Mouse (Mus musculus) neural tube, embryonic 15.5 days (tissue): Measurements from ENCODE around the gene Shisa7. TPM values are rescaled to one million over a fixed set of nuclear protein-coding genes. Genes with fewer than 3 reads are reported as not detected.
"Not testable (repeated sequence)": the region's sequence is repeated elsewhere in the genome, so short reads cannot be mapped to it uniquely, and the experiment has no call there.

Experiments used
- ATAC-seq: fragments of 200-750 bp; cut with Nextera tagmentation; 2 replicates; pipeline ENCODE4 v1.8.0; 2017; ENCODE audit warnings: mild to moderate bottlenecking, moderate TSS enrichment, moderate library complexity; ENCODE audit not compliant: low FRiP score
- H3K27ac ChIP-seq: fragments of 300-500 bp; sonication (generic); replicated peaks from 2 replicates; pipeline ENCODE4 v1.5.1; 2015; ENCODE audit warnings: mild to moderate bottlenecking, inconsistent platforms
- H3K27me3 ChIP-seq: fragments of 300-500 bp; sonication (generic); replicated peaks from 2 replicates; pipeline ENCODE4 v1.6.1; 2015; ENCODE audit warnings: inconsistent platforms
- H3K36me3 ChIP-seq: fragments of 300-500 bp; sonication (generic); 2 replicates; pipeline ENCODE4 v1.6.1; 2015; ENCODE audit warnings: inconsistent platforms
- H3K4me1 ChIP-seq: fragments of 300-500 bp; sonication (generic); 2 replicates; pipeline ENCODE4 v1.6.1; 2015; ENCODE audit warnings: inconsistent platforms
- H3K4me2 ChIP-seq: fragments of 300-500 bp; sonication (generic); 2 replicates; pipeline ENCODE4 v1.6.1; 2015; ENCODE audit warnings: inconsistent platforms, mild to moderate bottlenecking, moderate library complexity
- H3K4me3 ChIP-seq: fragments of 300-500 bp; sonication (generic); replicated peaks from 2 replicates; pipeline ENCODE4 v1.5.1; 2015; ENCODE audit warnings: mild to moderate bottlenecking, inconsistent platforms
- H3K9ac ChIP-seq: fragments of 300-500 bp; sonication (generic); replicated peaks from 2 replicates; pipeline ENCODE4 v1.6.1; 2015; ENCODE audit warnings: mild to moderate bottlenecking, inconsistent platforms
- H3K9me3 ChIP-seq: fragments of 300-500 bp; sonication (generic); replicated peaks from 2 replicates; pipeline ENCODE4 v1.6.1; 2016; ENCODE audit warnings: inconsistent platforms
- WGBS: fragments of 180-500 bp; shearing (Covaris S2); methylation state at CpG from one replicate; pipeline ENCODE4 v1.1.7; 2015; ENCODE audit warnings: mixed read lengths; 5-methylcytosine and 5-hydroxymethylcytosine counted together
- polyA plus RNA-seq: library from polyadenylated mRNA; unstranded; fragments of >200 nt; fragmentation: Nextera tagmentation; extraction: Ambion mirVana; gene quantifications from 2 replicates; pipeline ENCODE4 v1.2.1, GENCODE M21; 2015

The Shisa7 gene
- polyA plus RNA-seq, 1 experiment from 2014 or later = 11.3 TPM

DNA sequence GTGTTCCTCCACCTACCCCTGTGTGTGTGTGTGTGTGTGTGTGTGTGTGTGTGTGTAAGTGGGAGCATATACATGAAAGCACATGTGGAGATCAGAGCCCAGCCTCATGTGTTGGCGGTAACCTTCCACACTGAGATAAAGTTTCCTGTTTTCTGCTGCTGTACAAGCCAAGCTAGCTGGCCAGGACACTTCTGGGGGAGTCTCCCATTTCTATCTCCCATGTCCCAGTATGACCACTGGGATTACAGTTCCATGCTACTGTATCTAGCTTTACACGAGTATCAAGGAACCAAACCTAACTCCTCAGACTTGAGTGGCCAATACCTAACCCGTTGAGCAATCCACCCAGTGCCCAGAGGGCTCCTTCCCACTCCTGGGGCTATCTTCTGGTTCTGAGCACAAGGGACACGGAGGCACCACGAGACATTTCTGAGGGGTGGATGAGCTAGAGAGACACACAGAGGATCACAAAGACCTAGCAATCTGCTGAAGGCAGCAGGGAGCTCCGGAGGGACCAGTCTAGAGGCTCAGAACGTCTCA is 19.1 kb upstream of the Shisa7 start:
- Histone ChIP-seq H3K36me3 (no peaks in the 10 kb centered on the region), H3K4me3 (no peak overlapping the region), H3K27ac (no peak overlapping the region), H3K9me3 (no peaks in the 10 kb centered on the region), H3K9ac (no peak overlapping the region), H3K4me1 (peaks cover 17% of the 10 kb centered on the region), H3K4me2 (no peak overlapping the region), H3K27me3 (no peaks in the 10 kb centered on the region)
- ATAC-seq = no peak
- 81% methylated on average over 7 of the region's 7 CpGs for WGBS

DNA sequence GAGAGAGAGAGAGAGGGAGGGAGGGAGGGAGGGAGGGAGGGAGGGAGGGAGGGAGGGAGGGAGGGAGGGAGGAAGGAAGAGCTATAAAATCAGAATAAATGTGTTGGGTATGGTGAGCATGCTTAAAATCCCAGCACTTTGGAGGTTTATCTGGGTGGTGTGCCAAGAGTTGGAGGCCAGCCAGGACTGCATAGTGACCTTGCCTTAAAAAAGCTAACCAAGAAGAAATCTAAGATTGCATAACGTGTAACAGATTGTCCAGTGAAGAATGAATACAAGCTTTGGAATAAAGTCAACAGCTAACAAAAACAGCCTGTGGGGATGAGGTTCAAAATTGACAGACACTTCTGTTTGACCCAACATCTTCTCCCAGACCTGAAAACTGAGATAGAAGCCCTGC is 18.5 kb upstream of the Shisa7 start:
- WGBS = 70% methylated on average over 1 of the region's 1 CpGs
- H3K27ac ChIP-seq = no peak overlapping the region
- H3K4me2 ChIP-seq = no peak overlapping the region
- no peaks in the 10 kb centered on the region for H3K27me3 ChIP-seq
- no peak overlapping the region for H3K9ac ChIP-seq
- no peaks in the 10 kb centered on the region for H3K9me3 ChIP-seq
- peaks cover 17% of the 10 kb centered on the region for H3K4me1 ChIP-seq
- H3K4me3 ChIP-seq = no peak overlapping the region
- no peaks in the 10 kb centered on the region for H3K36me3 ChIP-seq
- ATAC-seq = no peak

DNA sequence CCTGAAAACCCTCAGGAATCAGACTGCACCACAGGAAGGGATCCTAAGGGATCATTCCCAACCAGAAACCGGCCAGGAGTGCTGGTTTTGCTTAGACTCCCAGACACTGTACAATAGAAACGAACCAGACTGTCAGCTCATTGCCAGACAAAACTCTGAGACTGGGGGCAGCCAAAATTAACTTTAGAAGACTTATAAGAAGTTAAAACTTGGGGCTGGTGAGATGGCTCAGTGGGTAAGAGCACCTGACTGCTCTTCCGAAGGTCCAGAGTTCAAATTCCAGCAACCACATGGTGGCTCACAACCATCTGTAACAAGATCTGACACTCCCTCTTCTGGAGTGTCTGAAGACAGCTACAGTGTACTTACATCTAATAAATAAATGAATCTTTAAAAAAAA is 16.4 kb upstream of the Shisa7 start:
- H3K27me3 ChIP-seq, H3K4me1 ChIP-seq, H3K36me3 ChIP-seq, H3K9ac ChIP-seq, H3K9me3 ChIP-seq, ATAC-seq, H3K27ac ChIP-seq, H3K4me2 ChIP-seq, H3K4me3 ChIP-seq: not testable (repeated sequence)
- 83% methylated on average over 3 of the region's 3 CpGs for WGBS

DNA sequence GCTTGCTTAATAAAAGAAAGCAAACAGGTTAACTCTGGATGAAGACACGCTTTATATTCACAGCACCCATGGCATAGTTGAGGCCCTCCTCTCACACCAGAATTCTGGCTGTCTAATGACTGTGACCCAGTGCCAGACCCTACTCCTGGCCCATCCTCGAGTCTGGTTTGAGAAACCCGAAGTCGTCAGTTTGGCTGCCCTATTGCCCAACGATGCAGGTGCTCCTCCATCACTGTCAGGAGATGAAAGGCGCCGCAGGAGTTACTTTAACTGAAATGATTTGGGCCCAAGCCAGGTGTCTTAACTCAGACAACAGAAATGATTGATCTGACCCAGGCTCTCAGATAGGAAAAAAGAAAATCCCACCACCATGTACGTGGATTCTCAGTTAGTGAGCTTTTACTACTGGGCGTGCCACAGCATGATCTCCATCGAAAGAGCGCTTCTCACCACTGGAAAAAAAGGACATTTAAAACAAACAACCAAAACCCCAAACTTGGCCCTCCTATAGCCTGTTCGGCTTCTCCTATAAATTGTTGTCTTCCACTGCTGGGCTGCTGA is 15.0 kb upstream of the Shisa7 start:
- no peak for ATAC-seq
- Histone ChIP-seq H3K4me1 (no peaks in the 10 kb centered on the region), H3K27ac (no peak overlapping the region), H3K9me3 (no peaks in the 10 kb centered on the region), H3K4me2 (no peak overlapping the region), H3K4me3 (no peak overlapping the region), H3K27me3 (no peaks in the 10 kb centered on the region), H3K9ac (no peak overlapping the region), H3K36me3 (no peaks in the 10 kb centered on the region)
- 71% methylated on average over 12 of the region's 12 CpGs for WGBS

DNA sequence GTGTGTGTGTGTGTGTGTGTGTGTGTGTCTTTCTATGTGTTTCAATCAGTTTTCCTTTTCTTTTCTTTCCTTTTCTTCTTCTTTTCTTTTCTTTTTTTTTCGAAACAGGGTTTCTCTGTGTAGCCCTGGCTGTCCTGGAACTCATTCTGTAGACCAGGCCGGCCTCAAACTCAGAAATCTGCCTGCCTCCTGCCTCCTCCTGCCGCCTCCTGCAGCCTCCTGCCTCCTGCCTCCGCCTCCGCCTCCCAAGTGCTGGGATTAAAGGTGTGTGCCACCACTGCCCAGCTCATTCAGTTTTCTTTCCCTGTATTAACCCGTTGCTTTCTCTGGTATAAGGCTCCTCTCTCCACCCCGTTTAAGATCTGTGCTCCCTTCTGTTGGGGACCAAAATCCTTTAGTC is 12.8 kb upstream of the Shisa7 start:
- H3K9me3 ChIP-seq = no peaks in the 10 kb centered on the region
- H3K27ac ChIP-seq = no peak overlapping the region
- no peaks in the 10 kb centered on the region for H3K4me1 ChIP-seq
- H3K27me3 ChIP-seq = no peaks in the 10 kb centered on the region
- no peak for ATAC-seq
- H3K9ac ChIP-seq = no peak overlapping the region
- no peak overlapping the region for H3K4me3 ChIP-seq
- H3K4me2 ChIP-seq = no peak overlapping the region
- H3K36me3 ChIP-seq = no peaks in the 10 kb centered on the region
- 72% methylated on average over 6 of the region's 7 CpGs for WGBS

DNA sequence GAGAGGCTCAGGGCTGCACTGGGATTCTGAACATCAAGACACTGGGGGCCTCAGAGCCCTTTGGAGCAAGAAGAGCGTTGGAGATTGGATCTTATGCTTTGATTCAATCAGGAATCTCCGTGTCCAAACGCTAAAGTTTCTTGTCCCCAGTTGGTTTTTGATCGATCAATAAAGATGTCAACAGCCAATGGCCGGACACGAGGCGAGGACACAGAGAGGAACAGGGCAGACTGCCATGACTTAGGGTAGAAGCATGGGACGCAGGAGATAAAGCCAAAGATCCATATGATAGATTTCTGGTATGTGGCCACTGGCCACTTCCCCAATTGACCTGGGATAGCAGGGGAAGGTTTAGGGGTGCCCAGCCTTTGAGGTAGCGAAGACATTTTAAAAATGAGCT is 12.0 kb upstream of the Shisa7 start:
- 88% methylated on average over 9 of the region's 9 CpGs for WGBS

DNA sequence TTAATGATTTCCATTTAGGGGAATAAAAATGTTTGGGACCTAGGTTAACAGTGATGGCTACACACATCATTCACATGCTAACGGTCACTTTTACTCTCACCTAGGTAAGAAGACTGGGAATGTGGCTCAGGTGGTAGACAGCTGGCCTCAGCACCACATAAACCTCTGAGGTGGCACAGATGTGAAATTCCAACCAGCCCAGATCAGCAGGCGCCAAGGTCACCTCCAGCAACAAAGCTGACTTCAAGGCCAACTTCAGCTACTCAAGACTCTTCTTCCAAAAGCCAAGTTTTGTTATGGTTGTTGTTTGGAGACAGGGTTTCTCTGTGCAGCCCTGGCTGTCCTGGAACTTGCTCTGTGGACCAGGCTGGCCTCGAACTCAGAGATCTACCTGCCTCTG is 9.1 kb upstream of the Shisa7 start:
- Histone ChIP-seq H3K36me3 (no peaks in the 10 kb centered on the region), H3K27ac (no peak overlapping the region), H3K9ac (no peak overlapping the region), H3K4me2 (no peak overlapping the region), H3K27me3 (no peaks in the 10 kb centered on the region), H3K4me1 (no peaks in the 10 kb centered on the region), H3K4me3 (no peak overlapping the region), H3K9me3 (no peaks in the 10 kb centered on the region)
- ATAC-seq = no peak
- 82% methylated on average over 3 of the region's 3 CpGs for WGBS

More for the DNA sequence above, 12.0 kb upstream of the Shisa7 start:
- ATAC-seq = no peak
- Histone ChIP-seq H3K9ac (no peak overlapping the region), H3K27me3 (no peaks in the 10 kb centered on the region), H3K4me2 (no peak overlapping the region), H3K4me1 (no peaks in the 10 kb centered on the region), H3K27ac (no peak overlapping the region), H3K4me3 (no peak overlapping the region), H3K36me3 (no peaks in the 10 kb centered on the region), H3K9me3 (no peaks in the 10 kb centered on the region)

DNA sequence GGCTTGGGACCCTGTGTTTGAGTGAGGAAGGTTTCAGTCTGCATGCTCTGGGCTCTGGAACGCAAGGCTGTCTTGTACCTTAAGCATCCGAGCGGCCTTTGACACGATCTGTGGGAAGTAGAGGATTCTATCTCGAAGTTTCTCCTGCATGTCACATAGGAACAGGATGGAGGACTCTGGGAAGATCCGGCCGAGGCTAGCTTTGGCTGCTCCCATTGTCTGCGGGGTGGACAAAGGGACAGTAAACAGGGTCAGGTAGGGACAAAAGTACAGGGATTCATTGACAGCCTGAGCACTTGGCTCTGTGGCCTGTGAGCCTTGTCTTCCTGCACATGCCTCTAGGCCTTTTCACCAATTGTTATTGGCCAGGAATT is 6.8 kb upstream of the Shisa7 start:
- Histone ChIP-seq H3K4me2 (no peak overlapping the region), H3K27me3 (0 out of 2 replicates have a peak, but pooled peaks cover 4% of the 10 kb centered on the region), H3K9me3 (no peaks in the 10 kb centered on the region), H3K9ac (no peak overlapping the region), H3K36me3 (no peaks in the 10 kb centered on the region), H3K27ac (no peak overlapping the region), H3K4me3 (no peak overlapping the region), H3K4me1 (no peaks in the 10 kb centered on the region)
- no peak for ATAC-seq
- WGBS = 70% methylated on average over 8 of the region's 8 CpGs

DNA sequence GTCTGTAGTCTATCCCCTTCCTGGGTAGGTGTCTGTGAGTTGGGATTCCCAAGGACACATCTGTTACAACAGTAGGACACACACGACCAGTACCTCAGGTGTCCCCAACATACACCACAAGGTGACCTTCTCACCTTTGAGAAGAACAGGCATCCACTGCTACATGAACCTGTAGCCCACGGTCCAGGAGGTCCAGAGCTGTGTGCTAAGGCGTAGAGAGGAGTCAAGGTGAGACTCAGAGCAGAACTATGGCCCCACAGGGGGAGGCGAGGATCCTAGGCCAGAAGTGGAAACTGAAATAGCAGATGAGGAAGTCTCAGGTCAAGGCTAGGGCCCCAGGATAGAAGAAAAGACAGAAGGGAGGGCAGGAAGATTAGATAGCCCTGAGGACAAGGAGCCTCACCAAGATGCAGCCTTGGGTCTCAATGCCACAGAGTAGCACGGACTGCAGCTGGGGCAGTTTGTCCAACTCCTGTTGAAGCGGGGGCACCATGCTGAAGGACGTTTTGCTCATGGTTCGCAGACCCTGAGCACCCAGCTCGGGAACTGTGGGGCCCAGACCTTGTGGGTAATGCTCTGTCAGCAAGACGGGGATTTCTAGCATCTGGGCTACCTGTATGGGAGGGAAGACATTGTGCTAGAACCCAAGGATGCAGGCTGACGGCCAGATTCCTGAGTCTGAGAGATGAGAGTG is 6.3 kb upstream of the Shisa7 start:
- Histone ChIP-seq H3K4me1 (no peaks in the 10 kb centered on the region), H3K9ac (no peak overlapping the region), H3K9me3 (no peaks in the 10 kb centered on the region), H3K4me2 (no peak overlapping the region), H3K4me3 (no peak overlapping the region), H3K27me3 (0 out of 2 replicates have a peak, but pooled peaks cover 4% of the 10 kb centered on the region), H3K27ac (no peak overlapping the region), H3K36me3 (no peaks in the 10 kb centered on the region)
- WGBS = 83% methylated on average over 11 of the region's 11 CpGs
- ATAC-seq = no peak

DNA sequence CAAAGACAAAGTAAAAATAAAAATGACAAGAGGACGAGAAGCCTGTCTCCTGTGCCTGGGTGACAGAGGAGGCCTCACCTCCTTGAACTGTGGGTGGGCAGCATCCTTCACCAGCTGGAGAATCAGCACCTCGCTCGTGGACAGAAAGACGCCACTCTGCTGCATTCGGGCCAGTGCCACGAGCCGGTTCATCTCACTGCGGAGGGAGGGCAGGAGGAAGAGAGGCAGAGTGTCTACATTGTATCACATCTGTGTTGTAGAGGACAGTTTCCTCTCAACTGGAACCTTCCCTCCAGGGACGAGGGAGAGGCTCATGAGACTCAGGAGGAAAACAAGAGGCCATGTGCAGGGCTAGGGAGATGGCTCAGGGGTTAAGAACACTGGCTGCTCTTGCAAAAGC is 4.9 kb upstream of the Shisa7 start:
- no peaks in the 10 kb centered on the region for H3K9me3 ChIP-seq
- H3K27me3 ChIP-seq = 0 out of 2 replicates have a peak, but pooled peaks cover 4% of the 10 kb centered on the region
- no peak for ATAC-seq
- no peaks in the 10 kb centered on the region for H3K36me3 ChIP-seq
- no peak overlapping the region for H3K4me3 ChIP-seq
- H3K4me2 ChIP-seq = no peak overlapping the region
- no peak overlapping the region for H3K9ac ChIP-seq
- peaks cover 5% of the 10 kb centered on the region; the same call in 1 of the 2 replicates for H3K4me1 ChIP-seq
- H3K27ac ChIP-seq = no peak overlapping the region
- 67% methylated on average over 9 of the region's 9 CpGs for WGBS

DNA sequence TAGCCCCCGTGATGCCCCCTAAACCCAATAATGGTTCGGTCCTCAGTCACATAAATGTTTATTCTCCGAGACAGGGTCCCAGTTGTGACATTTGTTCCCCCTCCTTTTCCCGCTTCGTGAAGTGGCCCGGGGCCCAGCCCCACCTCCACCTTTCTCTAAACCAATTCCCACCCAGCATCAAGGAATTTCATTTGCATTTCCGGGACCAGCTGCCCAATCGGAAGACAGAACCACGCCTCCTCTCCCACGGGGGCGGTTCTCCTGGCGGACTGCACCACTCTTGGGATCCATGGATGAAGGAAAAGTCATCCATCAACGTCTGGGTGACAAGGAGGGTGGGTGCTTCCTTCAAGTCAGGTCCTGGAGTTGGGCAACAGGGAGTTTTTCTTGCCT is 417 bp upstream of the Shisa7 start:
- peaks cover 37% of the 10 kb centered on the region for H3K4me1 ChIP-seq
- peak; percentile 88 for ATAC-seq
- 0 out of 2 replicates have a peak, but pooled peaks cover 4% of the 10 kb centered on the region for H3K27me3 ChIP-seq
- peak overlapping the region; percentile 87 for H3K27ac ChIP-seq
- no peaks in the 10 kb centered on the region for H3K36me3 ChIP-seq
- H3K4me3 ChIP-seq = peak overlapping the region; percentile 49
- no peaks in the 10 kb centered on the region for H3K9me3 ChIP-seq
- H3K4me2 ChIP-seq = peak overlapping the region; percentile 80
- H3K9ac ChIP-seq = peak overlapping the region; percentile 73
- 0% methylated on average over 13 of the region's 13 CpGs for WGBS

DNA sequence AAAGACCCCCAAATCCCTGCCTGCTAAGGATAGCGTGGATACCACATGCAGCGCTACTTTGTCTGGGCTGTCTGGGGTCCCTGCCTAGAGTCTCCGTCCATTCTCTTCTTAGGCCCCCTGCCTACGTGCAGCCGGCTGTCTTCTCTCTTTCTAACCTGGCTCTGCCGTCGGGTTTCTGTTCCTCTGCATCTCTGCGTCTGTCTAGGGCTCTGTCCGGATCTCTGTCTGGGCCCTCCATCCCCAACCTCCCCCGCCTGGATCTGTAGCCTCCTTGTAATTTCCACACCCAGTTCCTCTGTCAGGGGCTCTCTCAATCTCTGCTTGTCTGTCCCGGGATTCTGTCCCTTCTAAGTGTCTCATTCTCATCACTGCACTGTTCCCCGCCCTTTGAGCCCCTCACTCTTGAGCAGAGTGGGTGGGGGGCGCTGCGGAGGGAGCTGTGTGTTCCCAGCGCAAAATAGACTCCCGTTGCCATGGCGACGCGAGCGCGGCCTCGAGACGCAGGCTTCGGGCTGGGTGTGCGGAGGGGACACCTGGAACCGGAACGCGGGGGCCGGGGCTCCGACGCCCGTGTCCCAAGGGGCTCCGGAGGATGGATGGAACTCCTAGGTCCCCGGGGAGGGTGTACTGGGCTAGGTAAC is 772 bp downstream of the Shisa7 start:
- WGBS = 1% methylated on average over 34 of the region's 34 CpGs

More for the DNA sequence above, 772 bp downstream of the Shisa7 start:
- Histone ChIP-seq H3K27ac (peak overlapping the region; percentile 87), H3K9me3 (no peaks in the 10 kb centered on the region), H3K4me3 (peak overlapping the region; percentile 49), H3K9ac (peak overlapping the region; percentile 73), H3K27me3 (0 out of 2 replicates have a peak, but pooled peaks cover 4% of the 10 kb centered on the region), H3K4me2 (peak overlapping the region; percentile 80), H3K36me3 (no peaks in the 10 kb centered on the region), H3K4me1 (peaks cover 37% of the 10 kb centered on the region)
- ATAC-seq = peak; percentile 58
